ENCODE assay signal across 12 mouse cellular contexts in the genomic region with DNA sequence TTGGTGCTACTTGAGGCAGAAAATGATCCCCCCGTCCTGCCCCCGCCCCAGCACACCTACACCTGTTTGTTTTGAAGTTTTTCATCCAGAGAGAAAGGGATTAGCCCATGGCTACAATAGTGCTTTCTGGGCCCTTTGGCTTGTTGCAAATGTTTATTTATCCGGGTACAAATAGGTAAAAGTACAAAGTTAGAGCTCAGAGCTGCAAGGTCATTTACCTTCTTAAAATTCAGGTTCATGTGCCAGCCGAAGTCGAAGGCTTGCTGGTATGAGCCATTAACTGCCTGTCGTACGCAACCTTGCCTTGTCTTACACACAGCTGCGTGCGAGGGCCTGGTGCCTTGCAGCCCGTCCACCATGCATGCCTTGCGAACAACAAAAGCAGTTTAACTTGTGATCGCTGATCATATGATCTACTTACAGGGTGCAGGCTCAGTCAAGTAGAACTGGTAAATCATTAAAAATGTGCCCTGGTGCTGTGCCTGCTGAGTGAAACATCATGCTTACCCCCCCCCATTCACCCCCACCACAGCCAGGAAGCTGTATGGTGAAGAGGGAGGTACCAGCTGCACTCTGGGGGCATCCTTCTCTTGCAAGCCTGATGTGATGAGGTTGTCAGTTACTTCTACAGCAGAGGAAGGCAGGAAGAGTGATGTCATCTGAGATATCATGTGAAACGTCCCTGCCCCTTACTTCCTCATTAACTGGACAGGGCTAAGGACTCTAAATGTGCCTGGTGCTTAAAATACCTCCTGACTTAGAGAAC.
A peak's percentile ranks its signal among the peaks of the same experiment; 100 is the strongest.
DNase-seq lines count a peak whose midpoint lies in the region; ATAC-seq and TF ChIP-seq lines count a peak whose summit lies in the region.
"Had no signal": no experiment of that assay in that cellular context is flagged by ENCODE, and none has a peak within 500 bp of the region (broad histone marks: within the 10 kb centered on the region; RNA-seq: fewer than 3 reads in every experiment).

No protein-coding gene starts in this region.

- TF ChIP-seq CTCF in liver, postnatal 0 days (IDR thresholded peaks at IDR 0.05; ENCODE audit: low read depth) = no peak
- TF ChIP-seq CTCF in MEL (IDR thresholded peaks at IDR 0.05 in 2 of 3, conservative IDR thresholded peaks at IDR 0.05 in 1 of 3; ENCODE audit: control insufficient read depth in 1 of 3, insufficient read depth in 1 of 3, low read depth in 2 of 3, low read length in 3 of 3, poor library complexity in 1 of 3, severe bottlenecking in 1 of 3) = no peak

- H3K79me2 ChIP-seq in MEL (ENCODE audit: control insufficient read depth, insufficient read depth, low read length, poor library complexity) = no peaks in the 10 kb centered on the region

- 52% methylated on average over 13 of the region's 13 CpGs for WGBS in liver, postnatal 0 days (ENCODE audit: insufficient replicate concordance)
- WGBS in liver, embryonic 12.5 days (ENCODE audit: insufficient replicate concordance) = 63% methylated on average over 13 of the region's 13 CpGs
- WGBS in intestine, embryonic 15.5 days = 70% methylated on average over 13 of the region's 13 CpGs
- 83% methylated on average over 13 of the region's 13 CpGs for WGBS in limb, embryonic 10.5 days
- WGBS in forebrain, embryonic 12.5 days = 65% methylated on average over 13 of the region's 13 CpGs
- 62% methylated on average over 13 of the region's 13 CpGs for WGBS in hindbrain, embryonic 13.5 days

- TF ChIP-seq POLR2A in MEL (IDR thresholded peaks at IDR 0.05; ENCODE audit: control insufficient read depth in 1 of 2, insufficient read depth in 1 of 2, low read depth in 1 of 2, low read length in 2 of 2, poor library complexity in 1 of 2) = no peak

- no peak overlapping the region for H3K4me3 ChIP-seq in liver, postnatal 0 days (ENCODE audit: low read depth, low read length)
- H3K4me3 ChIP-seq in liver, embryonic 12.5 days = no peak overlapping the region
- no peak overlapping the region for H3K4me3 ChIP-seq in MEL (ENCODE audit: control insufficient read depth in 1 of 2, insufficient read depth in 1 of 2, low read depth in 2 of 2, low read length in 2 of 2)
- no peak overlapping the region for H3K4me3 ChIP-seq in intestine, embryonic 15.5 days (replicated peaks)
- H3K4me3 ChIP-seq in limb, embryonic 10.5 days = no peak overlapping the region
- no peak overlapping the region for H3K4me3 ChIP-seq in forebrain, embryonic 12.5 days (replicated peaks)
- H3K4me3 ChIP-seq in hindbrain, embryonic 13.5 days = no peak overlapping the region
- H3K4me3 ChIP-seq: heart, embryonic 15.5 days; layer of hippocampus, adult 2 months had no signal

- no peak overlapping the region for H3K4me2 ChIP-seq in liver, postnatal 0 days (ENCODE audit: low read depth, low read length)
- H3K4me2 ChIP-seq in liver, embryonic 12.5 days = no peak overlapping the region
- no peak overlapping the region for H3K4me2 ChIP-seq in intestine, embryonic 15.5 days (replicated peaks)
- H3K4me2 ChIP-seq in forebrain, embryonic 12.5 days = no peak overlapping the region
- H3K4me2 ChIP-seq in hindbrain, embryonic 13.5 days = no peak overlapping the region
- H3K4me2 ChIP-seq: heart, embryonic 15.5 days had no signal

- no peaks in the 10 kb centered on the region for H3K27me3 ChIP-seq in liver, postnatal 0 days (ENCODE audit: insufficient read depth, low read length)
- H3K27me3 ChIP-seq in liver, embryonic 12.5 days (replicated peaks) = no peaks in the 10 kb centered on the region
- H3K27me3 ChIP-seq in MEL (ENCODE audit: control insufficient read depth in 1 of 2, insufficient read depth in 2 of 2, low read length in 2 of 2) = no peaks in the 10 kb centered on the region
- H3K27me3 ChIP-seq in intestine, embryonic 15.5 days (replicated peaks) = no peaks in the 10 kb centered on the region
- H3K27me3 ChIP-seq in limb, embryonic 10.5 days (ENCODE audit: low read depth, poor library complexity, severe bottlenecking) = peaks cover 27% of the 10 kb centered on the region; the same call in 1 of the 2 replicates
- peaks cover 22% of the 10 kb centered on the region for H3K27me3 ChIP-seq in forebrain, embryonic 12.5 days
- H3K27me3 ChIP-seq in hindbrain, embryonic 13.5 days = no peaks in the 10 kb centered on the region
- H3K27me3 ChIP-seq: heart, embryonic 15.5 days had no signal

- ATAC-seq in liver, postnatal 0 days = peak; percentile 38
- no peak for ATAC-seq in liver, embryonic 12.5 days
- ATAC-seq in intestine, embryonic 15.5 days = peak; percentile 51
- no peak for ATAC-seq in forebrain, embryonic 12.5 days (ENCODE audit: low FRiP score)
- ATAC-seq in hindbrain, embryonic 13.5 days (ENCODE audit: low FRiP score) = no peak
- ATAC-seq: forebrain, embryonic 16.5 days had no signal

- no peak overlapping the region for H3K9ac ChIP-seq in liver, postnatal 0 days (replicated peaks)
- H3K9ac ChIP-seq in liver, embryonic 12.5 days = no peak overlapping the region
- H3K9ac ChIP-seq in MEL (ENCODE audit: control insufficient read depth, low read depth, low read length, poor library complexity, severe bottlenecking) = no peak overlapping the region
- no peak overlapping the region for H3K9ac ChIP-seq in intestine, embryonic 15.5 days
- H3K9ac ChIP-seq in forebrain, embryonic 12.5 days = no peak overlapping the region
- H3K9ac ChIP-seq in hindbrain, embryonic 13.5 days = no peak overlapping the region
- H3K9ac ChIP-seq: heart, embryonic 15.5 days had no signal

- DNase-seq in liver, postnatal 0 days = peak; percentile 20
- DNase-seq in MEL (ENCODE audit: low read depth, low spot score) = peak; percentile 71
- no peak for DNase-seq in limb, embryonic 10.5 days (ENCODE audit: low spot score)
- DNase-seq in gastrocnemius, postnatal 4 days (ENCODE audit: low spot score in 2 of 2) = no peak
- DNase-seq: adrenal gland, postnatal 14 days had no signal

- H3K4me1 ChIP-seq in liver, postnatal 0 days (ENCODE audit: insufficient read depth) = peaks cover 11% of the 10 kb centered on the region; the same call in 1 of the 2 replicates
- peaks cover 7% of the 10 kb centered on the region; the same call in 1 of the 2 replicates for H3K4me1 ChIP-seq in liver, embryonic 12.5 days
- H3K4me1 ChIP-seq in MEL (ENCODE audit: control insufficient read depth in 1 of 2, insufficient read depth in 2 of 2, low read length in 2 of 2) = peaks cover 2 to 10% of the 10 kb centered on the region in 2 experiments; a peak in 2 of 4 replicates
- no peaks in the 10 kb centered on the region for H3K4me1 ChIP-seq in intestine, embryonic 15.5 days (replicated peaks)
- H3K4me1 ChIP-seq in limb, embryonic 10.5 days = peaks cover 18% of the 10 kb centered on the region
- peaks cover 5% of the 10 kb centered on the region; the same call in 1 of the 2 replicates for H3K4me1 ChIP-seq in forebrain, embryonic 12.5 days
- H3K4me1 ChIP-seq in hindbrain, embryonic 13.5 days (replicated peaks) = peaks cover 5% of the 10 kb centered on the region; the same call in 1 of the 2 replicates

- H3K36me3 ChIP-seq in liver, postnatal 0 days (replicated peaks; ENCODE audit: insufficient read depth, low read length) = no peaks in the 10 kb centered on the region
- H3K36me3 ChIP-seq in liver, embryonic 12.5 days = no peaks in the 10 kb centered on the region
- peaks cover 0 to 7% of the 10 kb centered on the region in 2 experiments; a peak in 2 of 4 replicates for H3K36me3 ChIP-seq in MEL (ENCODE audit: control insufficient read depth in 1 of 2, insufficient read depth in 2 of 2, low read length in 2 of 2)
- H3K36me3 ChIP-seq in intestine, embryonic 15.5 days = no peaks in the 10 kb centered on the region
- H3K36me3 ChIP-seq in limb, embryonic 10.5 days = no peaks in the 10 kb centered on the region
- H3K36me3 ChIP-seq in forebrain, embryonic 12.5 days (replicated peaks) = no peaks in the 10 kb centered on the region
- H3K36me3 ChIP-seq in hindbrain, embryonic 13.5 days = no peaks in the 10 kb centered on the region
- H3K36me3 ChIP-seq: heart, embryonic 15.5 days had no signal

- TF ChIP-seq RAD21 in MEL (IDR thresholded peaks at IDR 0.05; ENCODE audit: low read depth, low read length) = no peak

- H3K27ac ChIP-seq in liver, postnatal 0 days (ENCODE audit: low read depth) = no peak overlapping the region
- no peak overlapping the region for H3K27ac ChIP-seq in liver, embryonic 12.5 days
- no peak overlapping the region; the same call in 1 of the 2 replicates for H3K27ac ChIP-seq in MEL (ENCODE audit: control insufficient read depth, low read depth, low read length)
- no peak overlapping the region for H3K27ac ChIP-seq in intestine, embryonic 15.5 days
- 0 out of 2 replicates have a peak overlapping the region, but pooled peaks have one; percentile 7 for H3K27ac ChIP-seq in limb, embryonic 10.5 days
- H3K27ac ChIP-seq in forebrain, embryonic 12.5 days = no peak overlapping the region
- H3K27ac ChIP-seq in hindbrain, embryonic 13.5 days = no peak overlapping the region
- H3K27ac ChIP-seq: heart, embryonic 15.5 days; layer of hippocampus, adult 2 months had no signal

- H3K9me3 ChIP-seq in liver, postnatal 0 days (ENCODE audit: low read length) = no peaks in the 10 kb centered on the region
- no peaks in the 10 kb centered on the region for H3K9me3 ChIP-seq in liver, embryonic 12.5 days (replicated peaks)
- no peaks in the 10 kb centered on the region for H3K9me3 ChIP-seq in MEL (replicated peaks; ENCODE audit: insufficient read depth, low read length)
- H3K9me3 ChIP-seq in intestine, embryonic 15.5 days = no peaks in the 10 kb centered on the region
- H3K9me3 ChIP-seq in limb, embryonic 10.5 days (replicated peaks) = no peaks in the 10 kb centered on the region
- no peaks in the 10 kb centered on the region for H3K9me3 ChIP-seq in forebrain, embryonic 12.5 days
- no peaks in the 10 kb centered on the region for H3K9me3 ChIP-seq in hindbrain, embryonic 13.5 days
- H3K9me3 ChIP-seq: heart, embryonic 15.5 days had no signal

- TF ChIP-seq EP300 in liver, postnatal 0 days (IDR thresholded peaks at IDR 0.05; ENCODE audit: low read depth) = no peak
- no peak; a peak in 1 of 4 replicates for TF ChIP-seq EP300 in MEL (IDR thresholded peaks at IDR 0.05; ENCODE audit: low read depth in 1 of 2, low read length in 2 of 2)

TF ChIP-seq in MEL, 35 proteins besides CTCF, POLR2A, EP300 and RAD21:
- TF ChIP-seq NELFE (IDR thresholded peaks at IDR 0.05; ENCODE audit: low read depth, low read length) = no peak
- TF ChIP-seq ETS1 (IDR thresholded peaks at IDR 0.05; ENCODE audit: low read depth, low read length) = peak; percentile 44; the same call in 1 of the 2 replicates
TF ChIP-seq in MEL: peak in this region for 1.

Comparison
In these comparisons a context has a peak if more than half of its experiments do, and no peak if none do; other contexts are left out.
1. ATAC-seq: peak in liver, postnatal 0 days (single experiment) and intestine, embryonic 15.5 days (single experiment); none in liver, embryonic 12.5 days (single experiment), forebrain, embryonic 12.5 days (single experiment) and hindbrain, embryonic 13.5 days (single experiment).
2. DNase-seq: peak in liver, postnatal 0 days (single experiment) and MEL (single experiment); none in limb, embryonic 10.5 days (single experiment) and gastrocnemius, postnatal 4 days (0 of 2).